In genomic region chr10:80934136-80934985, GRCm38 (mm10) we compare ENCODE assay signal across 10 mouse cellular contexts. TPM values are rescaled to one million over a fixed set of nuclear protein-coding genes. Genes with fewer than 3 reads are reported as not detected.
DNase-seq lines count a peak whose midpoint lies in the region; ATAC-seq and TF ChIP-seq lines count a peak whose summit lies in the region.
"Had no signal": no experiment of that assay in that cellular context is flagged by ENCODE, and none has a peak within 500 bp of the region (broad histone marks: within the 10 kb centered on the region; RNA-seq: fewer than 3 reads in every experiment).

No protein-coding gene starts in this region.

- H3K27ac ChIP-seq in heart, embryonic 10.5 days = 0 out of 2 replicates have a peak overlapping the region, but pooled peaks have one; percentile 31
- H3K27ac ChIP-seq in lung, postnatal 0 days (ENCODE audit: low read length) = no peak overlapping the region
- no peak overlapping the region for H3K27ac ChIP-seq in embryonic facial prominence, embryonic 12.5 days
- no peak overlapping the region for H3K27ac ChIP-seq in liver, postnatal 0 days (ENCODE audit: low read depth)

- H3K4me2 ChIP-seq in lung, postnatal 0 days (replicated peaks; ENCODE audit: low read depth, low read length) = no peak overlapping the region
- 0 out of 2 replicates have a peak overlapping the region, but pooled peaks have one; percentile 84 for H3K4me2 ChIP-seq in embryonic facial prominence, embryonic 12.5 days (replicated peaks)
- H3K4me2 ChIP-seq in liver, postnatal 0 days (ENCODE audit: low read depth, low read length) = no peak overlapping the region

- whole genome bisulfite sequencing in heart, embryonic 10.5 days = 50% methylated on average over 14 of the region's 14 CpGs
- WGBS in lung, postnatal 0 days = 46% methylated on average over 14 of the region's 14 CpGs
- WGBS in lung, adult 2 months = 54% methylated on average over 14 of the region's 14 CpGs
- WGBS in embryonic facial prominence, embryonic 12.5 days = 37% methylated on average over 14 of the region's 14 CpGs
- WGBS in liver, postnatal 0 days (ENCODE audit: insufficient replicate concordance) = 52% methylated on average over 14 of the region's 14 CpGs

- no peak for TF ChIP-seq POLR2A in lung, adult 2 months (IDR thresholded peaks at IDR 0.05; ENCODE audit: borderline replicate concordance, extremely low read depth, low read depth, low read length)

- no peak for DNase-seq in heart, embryonic 10.5 days (ENCODE audit: low spot score)
- no peak for DNase-seq in heart, adult 8-10 months (ENCODE audit: low spot score)
- peak; percentile 7 for DNase-seq in lung, postnatal 0 days (ENCODE audit: low spot score)
- DNase-seq in lung, adult 2 months = no peak
- DNase-seq in liver, postnatal 0 days = no peak
- no peak for DNase-seq in kidney, adult 11 months
- DNase-seq in right cerebral cortex, adult 18-20 months = no peak
- DNase-seq: cerebellum, adult 2 months had no signal

- no peak for TF ChIP-seq EP300 in lung, postnatal 0 days (IDR thresholded peaks at IDR 0.05)
- TF ChIP-seq EP300 in liver, postnatal 0 days (IDR thresholded peaks at IDR 0.05; ENCODE audit: low read depth) = peak; percentile 90

- no peaks in the 10 kb centered on the region for H3K9me3 ChIP-seq in heart, embryonic 10.5 days
- H3K9me3 ChIP-seq in lung, postnatal 0 days (ENCODE audit: low read length) = no peaks in the 10 kb centered on the region
- H3K9me3 ChIP-seq in embryonic facial prominence, embryonic 12.5 days = no peaks in the 10 kb centered on the region
- no peaks in the 10 kb centered on the region for H3K9me3 ChIP-seq in liver, postnatal 0 days (ENCODE audit: low read length)
- H3K9me3 ChIP-seq: lung, embryonic 15.5 days had no signal

- ATAC-seq in lung, postnatal 0 days = no peak
- no peak for ATAC-seq in embryonic facial prominence, embryonic 12.5 days (ENCODE audit: insufficient number of reproducible peaks, insufficient read depth, low FRiP score, low TSS enrichment)
- ATAC-seq in liver, postnatal 0 days = no peak

- H3K4me3 ChIP-seq in heart, embryonic 10.5 days = no peak overlapping the region
- no peak overlapping the region for H3K4me3 ChIP-seq in lung, postnatal 0 days (ENCODE audit: low read depth, low read length)
- no peak overlapping the region for H3K4me3 ChIP-seq in lung, adult 2 months (replicated peaks; ENCODE audit: extremely low read depth, low read depth, low read length)
- H3K4me3 ChIP-seq in embryonic facial prominence, embryonic 12.5 days = 0 out of 2 replicates have a peak overlapping the region, but pooled peaks have one; percentile 59
- H3K4me3 ChIP-seq in liver, postnatal 0 days (ENCODE audit: low read depth, low read length) = no peak overlapping the region

- peaks cover 80% of the 10 kb centered on the region for H3K27me3 ChIP-seq in heart, embryonic 10.5 days (ENCODE audit: insufficient read depth, poor library complexity, severe bottlenecking)
- no peaks in the 10 kb centered on the region for H3K27me3 ChIP-seq in lung, postnatal 0 days (replicated peaks; ENCODE audit: insufficient read depth, low read length)
- H3K27me3 ChIP-seq in embryonic facial prominence, embryonic 12.5 days = peaks cover 49% of the 10 kb centered on the region
- H3K27me3 ChIP-seq in liver, postnatal 0 days (ENCODE audit: insufficient read depth, low read length) = peaks cover 49% of the 10 kb centered on the region

- no peaks in the 10 kb centered on the region for H3K36me3 ChIP-seq in heart, embryonic 10.5 days
- H3K36me3 ChIP-seq in lung, postnatal 0 days (ENCODE audit: insufficient read depth, low read length) = no peaks in the 10 kb centered on the region
- H3K36me3 ChIP-seq in embryonic facial prominence, embryonic 12.5 days = no peaks in the 10 kb centered on the region
- no peaks in the 10 kb centered on the region for H3K36me3 ChIP-seq in liver, postnatal 0 days (replicated peaks; ENCODE audit: insufficient read depth, low read length)
- H3K36me3 ChIP-seq: lung, embryonic 15.5 days had no signal

- H3K9ac ChIP-seq in lung, postnatal 0 days (replicated peaks; ENCODE audit: low read depth) = no peak overlapping the region
- H3K9ac ChIP-seq in embryonic facial prominence, embryonic 12.5 days = no peak overlapping the region
- H3K9ac ChIP-seq in liver, postnatal 0 days (replicated peaks) = no peak overlapping the region
- H3K9ac ChIP-seq: lung, embryonic 15.5 days had no signal

- H3K4me1 ChIP-seq in heart, embryonic 10.5 days = peaks cover 93% of the 10 kb centered on the region
- H3K4me1 ChIP-seq in lung, postnatal 0 days (ENCODE audit: insufficient read depth, low read depth, low read length) = peaks cover 55% of the 10 kb centered on the region
- H3K4me1 ChIP-seq in lung, adult 2 months (ENCODE audit: control insufficient read depth, insufficient read depth, low read length) = peaks cover 47% of the 10 kb centered on the region
- peaks cover 88% of the 10 kb centered on the region for H3K4me1 ChIP-seq in embryonic facial prominence, embryonic 12.5 days
- peaks cover 75% of the 10 kb centered on the region for H3K4me1 ChIP-seq in liver, postnatal 0 days (ENCODE audit: insufficient read depth)

- no peak for TF ChIP-seq CTCF in lung, postnatal 0 days (IDR thresholded peaks at IDR 0.05)
- no peak for TF ChIP-seq CTCF in lung, adult 2 months (IDR thresholded peaks at IDR 0.05; ENCODE audit: insufficient read depth, low read length)
- no peak for TF ChIP-seq CTCF in liver, postnatal 0 days (IDR thresholded peaks at IDR 0.05; ENCODE audit: low read depth)

RNA-seq across cellular contexts. Expression of gene Gadd45b, which starts 4.5 kb away (rescaled TPM):
- polyA plus RNA-seq in heart, embryonic 10.5 days (2016; fragmentation: Nextera tagmentation; extraction: Ambion mirVana) = 17.1 and 20.1 TPM in 2 replicates
- 10 to 100 TPM in 2 of 4 experiments, 1 to 10 TPM in 2; 5.0 to 18.1 (median 12.0) TPM for total RNA-seq in heart, adult 8-10 months (2022)
- polyA plus RNA-seq in lung, postnatal 0 days (2015; fragmentation: Nextera tagmentation; extraction: Ambion mirVana) = 131 and 145 TPM in 2 replicates
- polyA plus RNA-seq in lung, adult 2 months (2012; rRNA removed) = 103 and 120 TPM in 2 replicates
- polyA plus RNA-seq in embryonic facial prominence, embryonic 12.5 days (2016; fragmentation: Nextera tagmentation; extraction: Ambion mirVana) = 15.9 and 20.5 TPM in 2 replicates
- polyA plus RNA-seq in liver, postnatal 0 days (2015; fragmentation: Nextera tagmentation; extraction: Ambion mirVana) = 17.3 and 18.7 TPM in 2 replicates

RNA-seq across cellular contexts. Expression of gene Lmnb2, which starts 16.3 kb away (rescaled TPM):
- polyA plus RNA-seq in heart, embryonic 10.5 days (2016; fragmentation: Nextera tagmentation; extraction: Ambion mirVana) = 39.7 and 47.3 TPM in 2 replicates
- total RNA-seq in heart, adult 8-10 months (2022) = 1 to 10 TPM; 3.5 to 6.3 (median 4.8) TPM
- 6.9 and 7.3 TPM in 2 replicates for polyA plus RNA-seq in lung, postnatal 0 days (2015; fragmentation: Nextera tagmentation; extraction: Ambion mirVana)
- polyA plus RNA-seq in lung, adult 2 months (2012; rRNA removed) = 9.4 and 11.3 TPM in 2 replicates
- 70.3 TPM in 2 replicates for polyA plus RNA-seq in embryonic facial prominence, embryonic 12.5 days (2016; fragmentation: Nextera tagmentation; extraction: Ambion mirVana)
- polyA plus RNA-seq in liver, postnatal 0 days (2015; fragmentation: Nextera tagmentation; extraction: Ambion mirVana) = 5.4 and 6.5 TPM in 2 replicates

RNA-seq across cellular contexts. Expression of gene Timm13, which starts 33.6 kb away (rescaled TPM):
- 348 and 363 TPM in 2 replicates for polyA plus RNA-seq in heart, embryonic 10.5 days (2016; fragmentation: Nextera tagmentation; extraction: Ambion mirVana)
- total RNA-seq in heart, adult 8-10 months (2022) = 100 to 1,000 TPM; 117 to 135 (median 123) TPM
- polyA plus RNA-seq in lung, postnatal 0 days (2015; fragmentation: Nextera tagmentation; extraction: Ambion mirVana) = 211 and 233 TPM in 2 replicates
- polyA plus RNA-seq in lung, adult 2 months (2012; rRNA removed) = 157 and 196 TPM in 2 replicates
- polyA plus RNA-seq in embryonic facial prominence, embryonic 12.5 days (2016; fragmentation: Nextera tagmentation; extraction: Ambion mirVana) = 308 and 322 TPM in 2 replicates
- polyA plus RNA-seq in liver, postnatal 0 days (2015; fragmentation: Nextera tagmentation; extraction: Ambion mirVana) = 242 and 244 TPM in 2 replicates
